Mouse (Mus musculus) gonadal fat pad, adult 2 months (tissue): ENCODE measurements at regions not wholly inside any gene's neighbourhood (a gene's known extent, or its start where the extent isn't known, plus 50 kb on each side); places are given as distances from the start of the nearest gene placed in this dataset.

Source experiments
- DNase-seq: peaks from one replicate; pipeline ENCODE4 v3.0.0-alpha.2; 2012; ENCODE audit warnings: low read depth

DNA sequence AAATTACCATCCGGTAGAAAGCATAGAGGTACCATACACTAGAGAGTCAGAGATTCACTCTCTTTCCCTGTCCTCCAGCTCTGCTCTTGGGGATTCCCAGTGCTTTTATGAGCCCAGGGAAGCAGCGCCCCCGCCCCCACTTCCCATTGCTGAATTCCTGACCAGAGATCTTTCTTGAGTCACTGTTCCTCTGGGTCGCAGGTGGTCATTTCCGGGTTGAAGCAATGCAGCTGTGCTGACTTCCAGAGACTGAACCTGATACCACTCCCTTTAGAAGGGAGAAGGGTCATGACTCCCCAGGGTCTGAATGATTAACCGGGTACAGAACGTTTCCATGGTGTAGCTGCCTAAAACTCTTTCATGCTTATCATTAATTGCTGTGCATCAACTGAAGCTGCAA is 128.9 kb downstream of the Cd83 start:
- no peak for DNase-seq

- no peak for DNase-seq
Measured at GRCm38 (mm10) chr13:43919781-43920420, 135.3 kb downstream of the Cd83 start.

- no peak for DNase-seq
Measured at GRCm38 (mm10) chr13:43930081-43930981, 145.8 kb downstream of the Cd83 start.

- no peak for DNase-seq
Measured at GRCm38 (mm10) chr13:43932946-43933345, 148.4 kb downstream of the Cd83 start.

DNA sequence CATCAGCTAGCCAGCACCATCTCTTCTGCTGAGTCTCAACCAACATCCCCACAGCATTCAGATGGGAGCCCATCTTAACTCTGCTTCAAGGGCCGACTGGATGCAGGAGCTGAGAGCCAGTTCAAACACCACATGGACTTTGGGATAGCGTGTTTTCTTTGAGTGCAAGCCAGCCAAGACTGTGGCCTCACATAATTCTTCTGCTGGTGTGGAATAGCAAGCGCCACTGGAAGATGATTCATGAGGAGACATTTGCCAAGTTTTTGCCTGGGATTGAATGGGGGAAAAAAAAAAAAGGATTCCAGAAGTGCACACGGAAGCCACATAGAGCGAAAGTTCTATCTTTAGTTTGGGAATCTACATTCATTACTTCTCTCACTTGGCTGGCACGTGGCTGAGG is 150.7 kb downstream of the Cd83 start:
- DNase-seq = no peak

- no peak for DNase-seq
Measured at GRCm38 (mm10) chr13:43936504-43936903, 151.9 kb downstream of the Cd83 start.

- DNase-seq = no peak
Measured at GRCm38 (mm10) chr13:43938611-43939010, 154.0 kb downstream of the Cd83 start.

- DNase-seq = no peak
Measured at GRCm38 (mm10) chr13:43939375-43939774, 154.8 kb downstream of the Cd83 start.

- no peak for DNase-seq
Measured at GRCm38 (mm10) chr13:43941731-43942130, 157.2 kb downstream of the Cd83 start.

DNA sequence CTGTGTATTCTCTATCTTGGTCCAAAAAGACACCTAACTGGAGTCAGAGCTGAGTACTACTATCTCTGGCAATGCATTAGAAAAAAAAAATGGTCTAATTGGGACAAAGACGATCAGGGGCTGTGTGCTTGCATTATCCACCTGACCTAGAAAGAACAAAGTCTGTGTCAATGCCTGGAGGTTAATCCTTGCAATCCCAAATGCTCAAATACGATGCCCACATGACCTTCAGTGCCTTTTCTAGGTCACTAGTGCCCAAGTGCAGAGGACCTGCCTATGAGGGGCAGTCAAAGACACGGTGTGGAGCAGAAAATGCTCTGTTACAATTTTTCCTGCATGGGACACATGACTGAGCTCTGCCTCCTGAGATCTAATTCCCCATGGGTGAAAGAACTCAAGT is 164.0 kb downstream of the Cd83 start:
- no peak for DNase-seq

DNA sequence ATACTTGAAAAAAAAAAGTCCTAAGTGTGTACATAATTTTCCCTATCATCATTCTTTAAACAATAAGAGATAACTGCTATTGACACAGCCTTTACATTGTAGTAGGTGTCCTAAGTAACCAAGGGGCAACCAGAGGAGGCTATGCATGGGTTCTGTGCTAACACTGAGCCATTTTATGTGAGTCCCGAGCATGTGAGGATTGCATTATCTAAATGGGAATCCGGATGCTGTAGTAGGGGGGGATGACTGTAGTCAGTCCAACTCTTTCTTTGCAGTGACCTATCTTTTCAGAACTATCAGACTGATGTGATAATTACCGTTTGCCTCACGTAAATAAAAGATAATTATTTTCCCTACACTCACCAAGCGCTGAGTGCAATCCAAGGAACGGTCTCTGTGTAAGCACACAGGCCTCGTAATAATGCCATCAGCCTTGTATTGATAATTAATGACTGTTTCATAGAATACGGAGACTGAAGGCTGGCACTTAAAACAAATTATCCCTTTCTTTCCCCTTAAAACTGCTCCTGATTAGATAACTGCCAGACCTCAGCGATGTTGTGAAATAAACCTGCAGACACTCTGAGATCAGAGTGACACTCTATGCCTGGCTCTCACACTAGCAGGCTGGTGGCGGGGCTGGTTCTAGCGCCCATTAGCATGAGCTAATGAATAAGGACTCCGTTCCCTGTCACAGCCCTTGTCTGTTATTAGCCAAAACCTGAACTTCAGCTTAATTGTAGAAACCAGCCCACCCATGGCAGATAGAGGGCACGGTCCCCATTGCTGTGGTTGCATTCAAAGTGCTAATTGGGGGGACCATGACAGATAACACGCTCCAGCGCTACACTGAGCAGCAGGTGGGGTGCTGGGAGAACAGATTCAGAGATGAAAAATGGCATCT is 165.4 kb downstream of the Cd83 start:
- no peak for DNase-seq

DNA sequence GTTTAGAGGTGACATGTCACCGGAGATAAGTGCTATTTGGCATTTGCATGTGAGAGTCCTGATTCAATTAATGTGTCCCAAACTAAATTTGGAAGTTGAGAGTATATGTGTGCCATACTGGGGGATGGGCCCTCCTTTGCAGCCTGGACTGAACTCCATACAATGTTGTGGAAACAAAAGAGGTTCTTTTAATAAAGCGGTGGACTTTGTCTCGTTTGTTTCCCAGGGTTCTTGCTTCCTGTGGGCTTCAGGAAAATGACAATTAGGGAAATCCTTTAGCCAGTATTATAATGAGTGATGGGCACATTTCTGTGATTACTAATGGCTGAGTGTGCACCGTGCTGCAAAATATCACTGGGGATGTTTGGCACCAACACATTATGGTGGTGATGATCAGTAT is 167.9 kb downstream of the Cd83 start:
- DNase-seq = no peak

- DNase-seq = no peak
Measured at GRCm38 (mm10) chr13:43952972-43953592, 168.5 kb downstream of the Cd83 start.

DNA sequence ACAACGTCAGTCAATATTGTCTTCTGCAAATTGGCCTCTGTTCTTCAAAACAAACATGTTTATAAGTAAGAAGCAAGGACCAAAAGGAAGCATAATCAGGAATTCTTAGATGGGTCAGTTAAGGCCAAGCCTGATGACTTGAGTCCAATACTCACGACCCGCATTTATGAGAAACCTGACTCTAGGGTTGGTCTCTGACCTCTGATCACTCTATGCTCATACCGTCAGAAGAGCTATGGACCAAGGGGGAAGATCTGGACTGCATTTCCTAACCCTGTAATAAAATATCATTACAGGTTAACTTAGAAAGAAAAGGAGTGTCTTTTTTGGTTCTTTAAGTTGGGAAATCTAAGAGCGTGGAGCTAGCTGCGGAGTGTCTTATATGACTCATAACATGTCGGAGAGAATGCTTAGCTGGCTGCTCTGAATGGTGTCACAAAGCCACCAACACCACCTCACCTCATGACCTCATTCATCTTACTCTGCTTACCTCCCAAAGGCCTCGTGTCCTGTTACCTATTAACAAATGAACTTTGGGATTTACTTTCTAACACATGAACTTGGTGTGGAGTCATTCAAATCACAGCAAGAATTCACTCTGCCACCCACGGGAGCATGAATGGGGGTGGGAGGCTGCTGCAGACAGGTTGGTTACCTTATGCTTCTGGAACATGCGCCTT is 170.3 kb downstream of the Cd83 start:
- DNase-seq = no peak

- DNase-seq = no peak
Measured at GRCm38 (mm10) chr13:43957046-43957445, 172.5 kb downstream of the Cd83 start.

DNA sequence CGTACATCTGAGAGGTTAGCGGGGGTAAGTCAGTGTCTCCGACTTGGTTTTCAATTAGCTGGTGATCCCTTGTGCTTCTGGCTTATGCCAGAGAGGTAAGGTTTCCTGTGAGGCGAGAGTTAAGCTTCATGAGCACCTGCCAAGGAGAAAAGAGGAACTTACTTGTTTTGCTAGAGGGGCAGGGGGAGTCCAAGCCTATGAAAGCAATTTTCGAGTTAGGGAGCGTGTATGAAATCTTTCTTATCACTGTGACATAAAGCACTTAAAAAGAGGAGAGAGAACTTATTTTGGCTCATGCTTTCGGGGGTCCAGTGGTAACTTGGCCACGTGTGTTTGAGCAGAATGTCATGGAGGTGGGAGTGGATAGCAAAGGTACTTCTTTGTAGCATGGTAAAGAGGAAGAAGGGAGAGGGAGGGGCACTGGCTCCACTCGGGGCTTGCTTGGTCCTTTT is 174.6 kb downstream of the Cd83 start:
- DNase-seq = no peak

DNA sequence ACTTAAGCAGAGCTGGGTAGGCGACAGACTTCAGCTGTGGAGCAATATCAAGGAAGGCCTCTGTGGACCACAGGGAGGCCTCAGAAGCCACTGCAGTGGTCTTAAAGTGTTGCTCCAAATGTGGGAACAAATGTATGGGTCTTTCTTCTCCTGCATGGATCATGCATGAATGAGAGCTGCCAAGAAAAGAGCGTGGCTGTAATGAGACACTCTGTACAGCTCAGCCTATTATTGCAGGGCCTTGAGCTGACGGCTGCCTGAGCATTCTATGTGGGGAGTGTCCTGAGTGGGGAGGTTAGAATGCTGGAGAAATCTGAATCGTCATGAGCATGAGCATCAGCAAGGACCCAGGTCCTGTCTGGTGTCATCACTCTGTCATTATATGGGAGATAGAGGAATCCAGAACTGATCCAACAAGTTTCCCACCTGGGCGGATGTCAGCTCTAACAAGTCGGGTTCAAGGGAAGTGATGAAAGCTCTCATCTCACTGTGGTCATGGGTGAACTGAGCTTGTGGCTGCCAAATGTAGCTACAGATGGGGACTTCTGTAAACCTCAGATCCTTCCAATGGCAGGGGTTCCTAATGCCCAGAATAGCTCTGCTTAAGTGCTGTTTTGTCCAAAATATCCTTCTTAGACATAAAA is 176.6 kb downstream of the Cd83 start:
- DNase-seq = no peak

- DNase-seq = no peak
Measured at GRCm38 (mm10) chr13:43961987-43962386, 177.4 kb downstream of the Cd83 start.

GRCm38 (mm10) chr13:43963321-43963720 is 178.7 kb downstream of the Cd83 start:
- no peak for DNase-seq

DNA sequence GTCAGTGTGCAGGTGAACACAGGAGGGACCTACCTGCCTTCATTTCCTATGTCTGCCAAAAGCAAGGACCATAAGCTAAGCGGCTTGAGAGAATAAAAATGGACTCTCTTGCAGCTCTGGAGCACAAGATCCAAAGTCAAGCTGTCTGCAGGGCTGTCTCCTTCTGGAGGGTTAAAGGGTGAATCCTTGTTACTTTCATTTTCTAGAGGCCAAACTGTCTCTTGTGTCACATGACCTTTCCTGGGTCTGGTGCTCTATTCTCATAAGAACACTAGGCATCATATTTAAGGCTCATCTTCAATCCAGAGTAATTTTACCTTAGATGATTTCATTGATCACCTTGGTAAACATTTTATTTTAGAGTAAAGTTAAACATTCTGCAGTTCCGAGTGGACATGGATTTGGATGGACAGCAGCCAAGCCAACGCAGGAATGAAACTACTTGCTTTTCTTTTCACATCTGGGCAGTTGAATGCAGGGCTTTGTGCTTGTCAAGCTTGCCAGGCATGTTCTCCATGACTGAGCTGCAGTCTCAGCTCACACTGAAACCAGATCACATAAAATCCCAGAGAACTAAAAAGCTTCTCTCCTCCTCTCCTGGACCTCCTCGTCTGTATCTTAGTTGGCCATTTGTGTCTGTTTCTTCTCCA is 180.8 kb downstream of the Cd83 start:
- DNase-seq = no peak
